Mouse (Mus musculus) spleen, adult 2 months (tissue): ENCODE data around the gene Grap2.

Source experiments
- CTCF ChIP-seq: fragments of 200-500 bp; IDR thresholded peaks from 2 replicates; pipeline ENCODE4 v1.5.1; 2011; ENCODE audit warnings: mild to moderate bottlenecking, inconsistent platforms; ENCODE audit not compliant: insufficient read depth, insufficient read length, insufficient replicate concordance; ENCODE audit errors: extremely low read depth
- POLR2A ChIP-seq: fragments of 200-500 bp; IDR thresholded peaks from 2 replicates; pipeline ENCODE4 v1.6.1; 2011; ENCODE audit warnings: low read depth, low read length, inconsistent platforms

DNA sequence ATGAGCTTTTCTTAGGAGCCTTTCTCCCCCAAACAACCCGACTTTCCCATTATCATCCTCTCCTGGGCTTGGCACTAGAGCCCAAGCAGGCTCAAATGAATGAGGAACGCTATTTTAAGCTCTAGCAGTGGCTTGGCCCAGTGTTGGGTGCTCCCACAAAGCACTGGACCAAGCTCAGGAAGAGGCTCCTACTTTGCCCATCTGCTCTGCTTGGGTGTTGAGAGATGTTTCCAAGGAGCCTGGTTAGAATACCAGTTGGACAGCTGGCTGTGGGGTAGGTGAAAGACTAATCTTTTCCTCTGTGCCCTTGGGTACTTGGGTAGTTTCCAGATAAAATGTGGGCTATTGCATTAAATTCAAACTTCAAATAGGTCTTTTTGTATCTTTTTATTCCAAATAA is 100.4 kb downstream of the Grap2 start:
- TF ChIP-seq CTCF (no peak), POLR2A (no peak)
